Mouse (Mus musculus): ENCODE data around the gene Tmem135. TPM values are rescaled to one million over a fixed set of nuclear protein-coding genes. Genes with fewer than 3 reads are reported as not detected.

The Tmem135 gene
- total and polyA plus RNA-seq, 3 experiments, result 7.4 to 33.9 TPM; not detected in 1

GRCm38 (mm10) chr7:89336434-89336833, 67.6 kb downstream of the Tmem135 start:
- Histone ChIP-seq H3K9ac (ENCODE audit: control insufficient read depth, low read depth, low read length, poor library complexity, severe bottlenecking) (no peak overlapping the region), H3K27ac (ENCODE audit: control insufficient read depth, low read depth, low read length) (no peak overlapping the region), H3K4me3 (ENCODE audit: control insufficient read depth in 1 of 2, insufficient read depth in 1 of 2, low read depth in 2 of 2, low read length in 2 of 2) (no peak overlapping the region), H3K9me3 (replicated peaks; ENCODE audit: insufficient read depth, low read length) (no peaks in the 10 kb centered on the region), H3K79me2 (ENCODE audit: control insufficient read depth, insufficient read depth, low read length, poor library complexity) (peaks cover 16% of the 10 kb centered on the region), H3K36me3 (ENCODE audit: control insufficient read depth in 1 of 2, insufficient read depth in 2 of 2, low read length in 2 of 2) (peaks cover 0 to 27% of the 10 kb centered on the region in 2 experiments; a peak in 2 of 4 replicates), H3K27me3 (ENCODE audit: control insufficient read depth in 1 of 2, insufficient read depth in 2 of 2, low read length in 2 of 2) (no peaks in the 10 kb centered on the region), H3K4me1 (ENCODE audit: control insufficient read depth in 1 of 2, insufficient read depth in 2 of 2, low read length in 2 of 2) (peaks cover 12 to 13% of the 10 kb centered on the region in 2 experiments)
- TF ChIP-seq EP300 (IDR thresholded peaks at IDR 0.05; ENCODE audit: low read depth in 1 of 2, low read length in 2 of 2) (peak; percentile 59 to 61; a peak in 3 of 4 replicates), GATA1 (IDR thresholded peaks at IDR 0.05; ENCODE audit: low read depth, low read length) (peak; percentile 63), ELF1 (IDR thresholded peaks at IDR 0.05; ENCODE audit: low read depth, low read length) (no peak), RCOR1 (IDR thresholded peaks at IDR 0.05; ENCODE audit: low read depth, low read length) (peak; percentile 72), TCF12 (IDR thresholded peaks at IDR 0.05; ENCODE audit: low read depth, low read length) (0 out of 2 replicates have a peak, but pooled peaks have one; percentile 28), NRF1 (IDR thresholded peaks at IDR 0.05; ENCODE audit: insufficient read depth, low read depth, low read length, poor library complexity, severe bottlenecking) (no peak), MAX (IDR thresholded peaks at IDR 0.05; ENCODE audit: low read length) (no peak)
- peak; percentile 24 for DNase-seq (ENCODE audit: low read depth, low spot score)

- H3K9me3 ChIP-seq (replicated peaks; ENCODE audit: insufficient read depth, low read length), result no peaks in the 10 kb centered on the region
- H3K9ac ChIP-seq (ENCODE audit: control insufficient read depth, low read depth, low read length, poor library complexity, severe bottlenecking), result no peak overlapping the region
- peaks cover 0 to 27% of the 10 kb centered on the region in 2 experiments; a peak in 2 of 4 replicates for H3K36me3 ChIP-seq (ENCODE audit: control insufficient read depth in 1 of 2, insufficient read depth in 2 of 2, low read length in 2 of 2)
- peaks cover 12 to 13% of the 10 kb centered on the region in 2 experiments for H3K4me1 ChIP-seq (ENCODE audit: control insufficient read depth in 1 of 2, insufficient read depth in 2 of 2, low read length in 2 of 2)
- H3K27me3 ChIP-seq (ENCODE audit: control insufficient read depth in 1 of 2, insufficient read depth in 2 of 2, low read length in 2 of 2), result no peaks in the 10 kb centered on the region
- H3K27ac ChIP-seq (ENCODE audit: control insufficient read depth, low read depth, low read length), result no peak overlapping the region
- peaks cover 16% of the 10 kb centered on the region for H3K79me2 ChIP-seq (ENCODE audit: control insufficient read depth, insufficient read depth, low read length, poor library complexity)
- DNase-seq (ENCODE audit: low read depth, low spot score), result no peak
- TF ChIP-seq CTCF (IDR thresholded peaks at IDR 0.05 in 2 of 3, conservative IDR thresholded peaks at IDR 0.05 in 1 of 3; ENCODE audit: control insufficient read depth in 1 of 3, insufficient read depth in 1 of 3, low read depth in 2 of 3, low read length in 3 of 3, poor library complexity in 1 of 3, severe bottlenecking in 1 of 3), result no peak
- no peak for TF ChIP-seq SMC3 (IDR thresholded peaks at IDR 0.05; ENCODE audit: low read depth, low read length)
- TF ChIP-seq SIN3A (IDR thresholded peaks at IDR 0.05; ENCODE audit: low read length), result no peak
- TF ChIP-seq POLR2AphosphoS2 (IDR thresholded peaks at IDR 0.05; ENCODE audit: low read length), result no peak
- TF ChIP-seq JUND (IDR thresholded peaks at IDR 0.05; ENCODE audit: low read depth, low read length), result no peak
- no peak for TF ChIP-seq MAZ (IDR thresholded peaks at IDR 0.05; ENCODE audit: low read depth, low read length)
- TF ChIP-seq ETS1 (IDR thresholded peaks at IDR 0.05; ENCODE audit: low read depth, low read length), result no peak
- no peak for TF ChIP-seq ELF1 (IDR thresholded peaks at IDR 0.05; ENCODE audit: low read depth, low read length)
- no peak for TF ChIP-seq MAFK (IDR thresholded peaks at IDR 0.05; ENCODE audit: borderline replicate concordance, low read depth, low read length)
- TF ChIP-seq TBP (IDR thresholded peaks at IDR 0.05; ENCODE audit: low read depth, low read length), result no peak
- no peak for TF ChIP-seq ZC3H11A (IDR thresholded peaks at IDR 0.05; ENCODE audit: low read depth, low read length)
- no peak for TF ChIP-seq TCF12 (IDR thresholded peaks at IDR 0.05; ENCODE audit: low read depth, low read length)
- TF ChIP-seq GABPA (IDR thresholded peaks at IDR 0.05; ENCODE audit: low read depth, low read length), result no peak
- TF ChIP-seq MAX (IDR thresholded peaks at IDR 0.05; ENCODE audit: low read length), result no peak
- TF ChIP-seq CHD2 (IDR thresholded peaks at IDR 0.05; ENCODE audit: low read length), result no peak
- TF ChIP-seq ZNF384 (IDR thresholded peaks at IDR 0.05; ENCODE audit: low read depth, low read length), result no peak
- H3K4me3 ChIP-seq (ENCODE audit: control insufficient read depth in 1 of 2, insufficient read depth in 1 of 2, low read depth in 2 of 2, low read length in 2 of 2), result no peak overlapping the region
Measured at GRCm38 (mm10) chr7:89335316-89335715, 68.7 kb downstream of the Tmem135 start.
